Mouse (Mus musculus) C2C12 (cell line): ENCODE measurements around the gene Ubox5.

Experiments
- CEBPB ChIP-seq: IDR thresholded peaks from one replicate; pipeline ENCODE4 v1.6.1; 2011; ENCODE audit warnings: low read depth, mild to moderate bottlenecking, control low read depth, moderate library complexity
- CTCF ChIP-seq: IDR thresholded peaks from one replicate; pipeline ENCODE4 v1.5.1; 2011; ENCODE audit not compliant: control insufficient read depth, insufficient read depth, insufficient read length
- FOSL1 ChIP-seq: IDR thresholded peaks from one replicate; pipeline ENCODE4 v1.8.0; 2011; ENCODE audit warnings: mild to moderate bottlenecking, low read length; ENCODE audit not compliant: poor library complexity, insufficient read depth, severe bottlenecking
- MAX ChIP-seq: IDR thresholded peaks from one replicate; pipeline ENCODE4 v1.6.1; 2011; ENCODE audit warnings: mild to moderate bottlenecking, control low read depth
- MYOD1 ChIP-seq: IDR thresholded peaks from one replicate; pipeline ENCODE4 v1.6.1; 2011; ENCODE audit warnings: low read depth; ENCODE audit not compliant: control insufficient read depth, insufficient read length
- MYOG ChIP-seq: IDR thresholded peaks from one replicate; pipeline ENCODE4 v1.6.1; 2011; ENCODE audit not compliant: control insufficient read depth, insufficient read length; ENCODE audit errors: extremely low read depth
- USF1 ChIP-seq: IDR thresholded peaks from one replicate; pipeline ENCODE4 v1.6.1; 2011; ENCODE audit warnings: low read depth, mild to moderate bottlenecking, control low read depth, moderate library complexity

GRCm38 (mm10) chr2:130589157-130589556, 40.7 kb downstream of the Ubox5 start:
- TF ChIP-seq CTCF, result no peak
- no peak for TF ChIP-seq MYOD1
- TF ChIP-seq MYOG, result no peak
- TF ChIP-seq USF1, result no peak
- no peak for TF ChIP-seq MAX
- TF ChIP-seq CEBPB, result no peak
- no peak for TF ChIP-seq FOSL1
